Mouse (Mus musculus) liver, embryonic 15.5 days (tissue): Measurements from ENCODE around the gene Cct5. TPM values are rescaled to one million over a fixed set of nuclear protein-coding genes. Genes with fewer than 3 reads are reported as not detected.

Experiments
- polyA plus RNA-seq: library from polyadenylated mRNA; unstranded; fragments of >200 nt; fragmentation: Nextera tagmentation; extraction: Ambion mirVana; gene quantifications from 2 replicates; pipeline ENCODE4 v1.2.1, GENCODE M21; 2015

Cct5 gene
- polyA plus RNA-seq, 1 experiment from 2014 or later = 263 TPM

Other genes starting within 250 kb of the Cct5 start
- gene Ankrd33b, start 234.1 kb downstream of the Cct5 start, polyA plus RNA-seq = 0.62 and 0.76 TPM in 2 replicates
- gene Ropn1l, start 148.1 kb downstream of the Cct5 start, polyA plus RNA-seq = 3.2 and 3.3 TPM in 2 replicates
- 12.9 and 15.6 TPM in 2 replicates for gene March6, start 70.8 kb downstream of the Cct5 start, polyA plus RNA-seq
- 11.0 and 13.3 TPM in 2 replicates for gene Cmbl, start 36.4 kb downstream of the Cct5 start, polyA plus RNA-seq
- 8.3 and 8.6 TPM in 2 replicates for gene Fam173b, start within 50 bp of the Cct5 start, polyA plus RNA-seq